Mouse (Mus musculus): ENCODE measurements around the gene Arl4a.

Arl4a gene

GRCm38 (mm10) chr12:40037226-40037813 is 505 bp downstream of the Arl4a start:
- H3K9me3 ChIP-seq (ENCODE audit: low read length) = no peaks in the 10 kb centered on the region
- no peak for TF ChIP-seq NANOG (IDR thresholded peaks at IDR 0.05; ENCODE audit: borderline replicate concordance, low read length)
- TF ChIP-seq CTCF (conservative IDR thresholded peaks at IDR 0.05; ENCODE audit: low read length) = no peak
- no peak for TF ChIP-seq POU5F1 (IDR thresholded peaks at IDR 0.05; ENCODE audit: borderline replicate concordance, low read length)
- H3K4me3 ChIP-seq (replicated peaks; ENCODE audit: low read length) = peak overlapping the region; percentile 92
- H3K36me3 ChIP-seq (ENCODE audit: insufficient read depth, low read length) = peaks cover 22% of the 10 kb centered on the region
- no peaks in the 10 kb centered on the region for H3K27me3 ChIP-seq (ENCODE audit: insufficient read depth, low read length)
- peaks cover 46% of the 10 kb centered on the region for H3K4me1 ChIP-seq (replicated peaks; ENCODE audit: low read depth, low read length)

GRCm38 (mm10) chr12:40036666-40037065 is 1.2 kb downstream of the Arl4a start:
- Histone ChIP-seq H3K9me3 (ENCODE audit: low read length) (no peaks in the 10 kb centered on the region), H3K4me3 (replicated peaks; ENCODE audit: low read length) (peak overlapping the region; percentile 92), H3K27me3 (ENCODE audit: insufficient read depth, low read length) (no peaks in the 10 kb centered on the region), H3K4me1 (replicated peaks; ENCODE audit: low read depth, low read length) (peaks cover 46% of the 10 kb centered on the region), H3K36me3 (ENCODE audit: insufficient read depth, low read length) (peaks cover 23% of the 10 kb centered on the region)
- no peak for TF ChIP-seq NANOG (IDR thresholded peaks at IDR 0.05; ENCODE audit: borderline replicate concordance, low read length)
- TF ChIP-seq POU5F1 (IDR thresholded peaks at IDR 0.05; ENCODE audit: borderline replicate concordance, low read length) = no peak
- TF ChIP-seq CTCF (conservative IDR thresholded peaks at IDR 0.05; ENCODE audit: low read length) = no peak

- TF ChIP-seq POU5F1 (IDR thresholded peaks at IDR 0.05; ENCODE audit: borderline replicate concordance, low read length) (no peak), NANOG (IDR thresholded peaks at IDR 0.05; ENCODE audit: borderline replicate concordance, low read length) (no peak), CTCF (conservative IDR thresholded peaks at IDR 0.05; ENCODE audit: low read length) (no peak)
- Histone ChIP-seq H3K4me1 (replicated peaks; ENCODE audit: low read depth, low read length) (peaks cover 46% of the 10 kb centered on the region), H3K4me3 (replicated peaks; ENCODE audit: low read length) (peak overlapping the region; percentile 92), H3K9me3 (ENCODE audit: low read length) (no peaks in the 10 kb centered on the region), H3K36me3 (ENCODE audit: insufficient read depth, low read length) (peaks cover 23% of the 10 kb centered on the region), H3K27me3 (ENCODE audit: insufficient read depth, low read length) (no peaks in the 10 kb centered on the region)
These were observed 2.3 kb downstream of the Arl4a start for GRCm38 (mm10) chr12:40035506-40035905.

GRCm38 (mm10) chr12:40029201-40029600 is 8.6 kb downstream of the Arl4a start:
- Histone ChIP-seq H3K36me3 (ENCODE audit: insufficient read depth, low read length) (peaks cover 8% of the 10 kb centered on the region; the same call in 1 of the 2 replicates), H3K4me1 (replicated peaks; ENCODE audit: low read depth, low read length) (peaks cover 6% of the 10 kb centered on the region)
- TF ChIP-seq CTCF (conservative IDR thresholded peaks at IDR 0.05; ENCODE audit: low read length) (no peak), POU5F1 (IDR thresholded peaks at IDR 0.05; ENCODE audit: borderline replicate concordance, low read length) (no peak), NANOG (IDR thresholded peaks at IDR 0.05; ENCODE audit: borderline replicate concordance, low read length) (no peak)

GRCm38 (mm10) chr12:40027846-40028245 is 10.0 kb downstream of the Arl4a start:
- Histone ChIP-seq H3K9me3 (ENCODE audit: low read length) (no peaks in the 10 kb centered on the region), H3K4me3 (replicated peaks; ENCODE audit: low read length) (no peak overlapping the region), H3K4me1 (replicated peaks; ENCODE audit: low read depth, low read length) (no peaks in the 10 kb centered on the region), H3K27me3 (ENCODE audit: insufficient read depth, low read length) (no peaks in the 10 kb centered on the region), H3K36me3 (ENCODE audit: insufficient read depth, low read length) (0 out of 2 replicates have a peak, but pooled peaks cover 5% of the 10 kb centered on the region)
- TF ChIP-seq CTCF (conservative IDR thresholded peaks at IDR 0.05; ENCODE audit: low read length) = no peak
- TF ChIP-seq POU5F1 (IDR thresholded peaks at IDR 0.05; ENCODE audit: borderline replicate concordance, low read length) = no peak
- TF ChIP-seq NANOG (IDR thresholded peaks at IDR 0.05; ENCODE audit: borderline replicate concordance, low read length) = no peak

More at GRCm38 (mm10) chr12:40029201-40029600, 8.6 kb downstream of the Arl4a start:
- Histone ChIP-seq H3K27me3 (ENCODE audit: insufficient read depth, low read length) (no peaks in the 10 kb centered on the region), H3K9me3 (ENCODE audit: low read length) (no peaks in the 10 kb centered on the region), H3K4me3 (replicated peaks; ENCODE audit: low read length) (no peak overlapping the region)

GRCm38 (mm10) chr12:40027444-40027843 is 10.4 kb downstream of the Arl4a start:
- no peak for TF ChIP-seq POU5F1 (IDR thresholded peaks at IDR 0.05; ENCODE audit: borderline replicate concordance, low read length)
- Histone ChIP-seq H3K4me1 (replicated peaks; ENCODE audit: low read depth, low read length) (no peaks in the 10 kb centered on the region), H3K9me3 (ENCODE audit: low read length) (no peaks in the 10 kb centered on the region), H3K36me3 (ENCODE audit: insufficient read depth, low read length) (0 out of 2 replicates have a peak, but pooled peaks cover 2% of the 10 kb centered on the region), H3K27me3 (ENCODE audit: insufficient read depth, low read length) (no peaks in the 10 kb centered on the region), H3K4me3 (replicated peaks; ENCODE audit: low read length) (no peak overlapping the region)

- Histone ChIP-seq H3K27me3 (ENCODE audit: insufficient read depth, low read length) (no peaks in the 10 kb centered on the region), H3K4me1 (replicated peaks; ENCODE audit: low read depth, low read length) (peaks cover 10% of the 10 kb centered on the region), H3K9me3 (ENCODE audit: low read length) (no peaks in the 10 kb centered on the region), H3K4me3 (replicated peaks; ENCODE audit: low read length) (no peak overlapping the region), H3K36me3 (ENCODE audit: insufficient read depth, low read length) (no peaks in the 10 kb centered on the region)
- TF ChIP-seq POU5F1 (IDR thresholded peaks at IDR 0.05; ENCODE audit: borderline replicate concordance, low read length) (no peak), CTCF (conservative IDR thresholded peaks at IDR 0.05; ENCODE audit: low read length) (no peak), NANOG (IDR thresholded peaks at IDR 0.05; ENCODE audit: borderline replicate concordance, low read length) (no peak)
These were observed 13.9 kb downstream of the Arl4a start for GRCm38 (mm10) chr12:40023918-40024317.

- TF ChIP-seq NANOG (IDR thresholded peaks at IDR 0.05; ENCODE audit: borderline replicate concordance, low read length) = no peak
- TF ChIP-seq CTCF (conservative IDR thresholded peaks at IDR 0.05; ENCODE audit: low read length) = no peak
- TF ChIP-seq POU5F1 (IDR thresholded peaks at IDR 0.05; ENCODE audit: borderline replicate concordance, low read length) = no peak
- Histone ChIP-seq H3K4me3 (replicated peaks; ENCODE audit: low read length) (no peak overlapping the region), H3K36me3 (ENCODE audit: insufficient read depth, low read length) (no peaks in the 10 kb centered on the region), H3K9me3 (ENCODE audit: low read length) (no peaks in the 10 kb centered on the region), H3K27me3 (ENCODE audit: insufficient read depth, low read length) (no peaks in the 10 kb centered on the region), H3K4me1 (replicated peaks; ENCODE audit: low read depth, low read length) (peaks cover 10% of the 10 kb centered on the region)
These were observed 14.7 kb downstream of the Arl4a start for GRCm38 (mm10) chr12:40023014-40023642.
